1 mouse cellular context compared by ENCODE assay signal in the genomic region with DNA sequence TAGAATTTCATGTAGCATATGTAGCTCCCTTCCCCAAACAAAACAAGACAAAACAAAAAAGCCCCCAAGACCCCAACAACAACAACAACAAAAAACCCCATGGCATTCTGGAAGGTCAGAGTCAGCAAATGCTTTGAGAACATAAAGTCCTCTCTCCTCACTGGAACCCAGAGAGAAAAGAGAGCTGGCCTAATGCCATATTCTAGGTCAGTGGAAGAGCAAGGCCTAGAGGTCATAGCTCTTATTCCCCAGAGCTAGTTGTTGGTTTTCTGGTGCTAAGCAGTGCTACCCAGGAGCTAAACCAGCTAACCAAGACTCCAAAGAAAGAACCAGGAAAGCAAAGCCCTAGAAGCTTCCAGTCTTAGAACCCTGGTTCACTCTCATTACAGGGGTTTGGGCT.
TF ChIP-seq lines count a peak whose summit lies in the region.

No protein-coding gene starts in this region.

TF ChIP-seq in MEL, 35 proteins besides CTCF, POLR2A, EP300 and RAD21 (continued from another document):
- TF ChIP-seq TBP (IDR thresholded peaks at IDR 0.05; ENCODE audit: low read depth, low read length), result no peak
- no peak for TF ChIP-seq USF2 (IDR thresholded peaks at IDR 0.05; ENCODE audit: borderline replicate concordance in 1 of 2, insufficient read depth in 1 of 2, low read depth in 1 of 2, low read length in 2 of 2)
- no peak for TF ChIP-seq SMC3 (IDR thresholded peaks at IDR 0.05; ENCODE audit: low read depth, low read length)
- TF ChIP-seq ELF1 (IDR thresholded peaks at IDR 0.05; ENCODE audit: low read depth, low read length), result no peak
- no peak for TF ChIP-seq POLR2AphosphoS5 (IDR thresholded peaks at IDR 0.05; ENCODE audit: borderline replicate concordance, low read depth, low read length)
- no peak for TF ChIP-seq GABPA (IDR thresholded peaks at IDR 0.05; ENCODE audit: low read depth, low read length)
- no peak for TF ChIP-seq HCFC1 (IDR thresholded peaks at IDR 0.05; ENCODE audit: low read depth, low read length)
- no peak for TF ChIP-seq GATA1 (IDR thresholded peaks at IDR 0.05; ENCODE audit: low read depth, low read length)
- TF ChIP-seq MEF2A (IDR thresholded peaks at IDR 0.05; ENCODE audit: extremely low read depth, insufficient replicate concordance, low read depth, low read length, poor library complexity, severe bottlenecking), result no peak
- TF ChIP-seq MAZ (IDR thresholded peaks at IDR 0.05; ENCODE audit: low read depth, low read length), result no peak
